Mouse (Mus musculus): ENCODE data around the gene Gdf11.

Gene Gdf11

DNA sequence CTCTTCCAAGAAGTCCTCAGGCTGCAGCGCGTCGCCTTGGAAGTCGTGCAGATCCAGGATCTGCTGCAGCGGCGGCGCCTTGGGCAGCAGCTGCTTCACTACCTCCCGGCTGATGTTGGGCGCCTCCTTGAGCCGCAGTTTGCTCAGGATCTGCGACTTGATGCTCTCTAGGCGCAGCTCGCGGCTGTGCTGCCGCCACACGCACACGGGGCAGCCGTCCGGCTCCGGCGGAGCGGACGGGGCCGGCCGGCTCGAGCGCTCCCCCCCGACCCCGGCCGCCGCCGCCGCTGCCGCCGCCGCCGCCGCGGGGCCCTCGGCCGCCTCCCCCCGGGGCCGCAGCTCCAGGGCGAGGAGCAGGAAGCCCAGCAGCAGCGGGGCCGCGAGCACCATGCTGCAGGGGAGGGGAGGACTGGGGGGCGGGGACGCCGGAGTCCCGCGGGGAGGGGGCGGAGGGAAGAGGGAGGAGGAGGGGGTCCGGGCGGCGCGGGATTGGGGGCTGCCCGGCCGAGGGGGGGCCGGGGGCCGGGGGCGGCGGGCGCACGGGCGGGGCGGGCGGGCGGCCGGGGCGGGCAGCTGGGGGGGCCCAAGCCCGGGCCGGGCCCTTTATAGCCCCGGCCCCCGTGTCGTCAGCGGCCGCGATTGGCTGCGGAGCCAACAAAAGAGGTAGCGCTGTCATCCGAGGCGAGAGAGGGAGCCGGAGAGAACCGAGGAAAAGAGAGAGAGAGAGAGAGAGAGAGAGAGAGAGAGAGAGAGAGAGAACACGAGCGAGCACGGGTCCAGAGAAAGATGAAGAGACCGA, at the start of gene Gdf11:
Gene Gdf11 (minus strand): TSS at position 423 of the 799 bp plus-strand sequence.
- DNase-seq (ENCODE audit: low spot score in 2 of 2): peak in 1 of 2 experiments; percentile 51

DNA sequence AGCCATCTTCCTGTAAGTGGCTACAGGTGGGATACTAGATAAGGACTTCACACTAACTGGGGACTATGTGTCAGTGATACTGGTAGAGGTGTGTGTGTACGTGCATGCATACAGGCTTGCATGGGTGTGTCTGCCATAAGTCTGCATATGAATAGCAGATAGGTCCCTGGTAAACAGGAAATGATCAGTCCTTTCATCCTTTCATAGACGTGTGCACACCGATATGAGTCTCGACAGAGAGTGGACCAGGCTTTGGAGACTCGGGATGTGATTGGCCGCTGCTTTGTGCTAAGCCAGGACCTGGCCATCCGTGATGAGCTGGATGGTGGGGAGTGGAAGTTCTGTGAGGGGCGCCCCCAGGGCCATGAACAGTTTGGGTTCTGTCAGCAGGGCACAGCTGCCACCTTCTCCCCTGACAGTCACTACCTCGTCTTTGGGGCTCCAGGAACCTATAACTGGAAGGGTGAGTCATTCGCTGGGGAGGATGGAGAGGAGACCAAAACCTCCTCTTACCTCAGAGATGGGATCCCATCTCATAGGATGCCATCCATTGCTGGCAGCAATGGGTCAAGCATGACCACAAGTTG, 49.0 kb upstream of the Gdf11 start:
- no peak for DNase-seq (ENCODE audit: low spot score in 2 of 2)

DNA sequence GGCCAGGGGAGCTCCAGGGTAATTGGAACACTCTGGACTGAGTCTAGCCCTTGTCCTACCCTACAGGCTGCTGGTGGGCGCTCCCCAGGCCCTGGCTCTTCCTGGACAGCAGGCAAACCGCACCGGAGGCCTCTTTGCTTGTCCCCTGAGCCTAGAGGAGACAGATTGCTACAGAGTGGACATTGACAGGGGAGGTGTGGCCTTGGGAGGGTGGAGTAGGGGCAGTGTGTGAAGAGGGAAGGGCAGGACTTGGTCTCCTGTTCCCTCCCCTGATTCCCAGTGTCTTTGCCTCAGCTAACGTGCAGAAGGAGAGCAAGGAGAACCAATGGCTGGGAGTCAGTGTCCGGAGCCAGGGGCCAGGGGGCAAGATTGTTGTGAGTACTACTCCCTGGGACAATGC, 47.5 kb upstream of the Gdf11 start:
- DNase-seq (ENCODE audit: low spot score in 2 of 2): no peak

DNA sequence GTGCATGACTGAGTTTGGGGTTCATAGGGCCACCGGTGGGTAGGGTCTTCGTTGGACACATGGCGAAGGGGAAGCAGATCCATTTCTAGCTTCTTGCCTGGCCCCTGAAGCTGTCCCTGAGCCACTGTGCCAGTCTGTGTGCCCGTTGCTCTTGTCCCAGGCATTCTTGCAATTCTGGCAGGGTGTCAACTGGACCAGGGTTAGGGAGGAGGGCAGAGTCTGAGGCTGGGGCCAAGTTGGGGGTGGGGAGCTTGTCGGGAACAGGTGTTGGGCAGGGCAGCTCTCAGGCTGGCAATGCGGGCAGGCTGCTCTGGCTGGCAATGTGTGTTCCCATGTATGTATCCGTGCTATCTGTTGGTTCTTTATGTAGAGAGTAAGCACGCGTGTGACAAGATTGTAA, 46.9 kb upstream of the Gdf11 start:
- no peak for DNase-seq (ENCODE audit: low spot score in 2 of 2)

DNA sequence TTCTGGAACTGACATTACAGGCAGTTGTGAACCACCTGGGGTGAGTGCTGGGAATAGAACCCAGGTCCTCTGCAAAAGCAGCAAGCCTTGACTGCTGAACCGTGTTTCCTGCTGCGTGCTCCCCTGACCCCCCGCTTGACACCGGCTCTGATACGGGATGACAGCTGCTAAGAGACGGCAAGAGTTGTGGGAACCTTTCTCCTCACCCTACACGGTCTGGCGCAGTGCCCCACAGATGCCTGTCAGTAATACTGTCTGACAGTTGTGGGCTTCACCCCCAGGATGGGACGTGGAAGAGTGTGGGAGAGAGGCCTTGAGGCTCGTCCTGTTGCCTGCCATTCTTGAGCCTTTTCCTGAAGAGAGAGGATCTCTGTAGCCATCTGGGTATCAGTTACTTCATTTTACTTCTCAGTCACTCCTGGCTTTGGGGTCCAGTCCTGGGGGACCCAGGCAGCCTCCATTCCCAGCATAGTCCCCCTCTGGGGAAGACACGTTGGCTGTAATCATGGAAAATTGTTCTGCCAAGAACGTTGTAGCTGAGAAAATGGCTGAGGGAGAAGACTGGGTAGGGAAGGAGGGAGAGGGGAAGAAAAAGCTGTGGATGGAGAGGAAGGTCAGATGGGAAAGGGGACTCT, 46.4 kb upstream of the Gdf11 start:
- no peak for DNase-seq (ENCODE audit: low spot score in 2 of 2)

DNA sequence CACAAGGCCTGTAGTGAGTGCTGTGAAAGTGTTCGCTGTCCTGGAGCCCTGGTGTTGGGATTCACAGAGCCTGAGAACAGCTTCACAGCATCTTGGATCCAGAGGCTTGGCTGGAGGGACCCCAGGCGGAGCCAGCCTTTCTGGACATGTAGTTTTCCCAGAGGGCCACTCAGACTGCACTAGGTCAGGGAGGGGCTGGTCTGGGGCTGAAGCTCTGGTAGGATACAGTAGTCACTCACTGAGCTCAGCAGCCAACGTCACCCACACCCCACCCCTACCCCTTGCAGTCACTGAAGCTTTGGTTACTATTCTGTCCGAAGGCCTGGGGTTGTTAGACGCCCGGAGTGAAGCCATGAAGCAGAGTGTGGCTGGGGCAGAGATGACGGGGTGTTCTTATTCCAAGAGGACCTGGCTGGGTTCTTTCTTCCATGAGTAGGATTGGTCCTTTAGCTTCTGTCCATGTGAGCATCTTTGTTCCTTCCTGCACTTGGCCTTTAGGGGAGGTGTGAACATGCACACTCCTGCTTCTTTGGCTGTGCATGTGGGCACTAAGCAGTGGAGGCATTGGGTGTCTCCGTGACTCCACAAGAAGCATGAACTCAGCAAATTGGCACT, 44.4 kb upstream of the Gdf11 start:
- DNase-seq (ENCODE audit: low spot score in 2 of 2): no peak

DNA sequence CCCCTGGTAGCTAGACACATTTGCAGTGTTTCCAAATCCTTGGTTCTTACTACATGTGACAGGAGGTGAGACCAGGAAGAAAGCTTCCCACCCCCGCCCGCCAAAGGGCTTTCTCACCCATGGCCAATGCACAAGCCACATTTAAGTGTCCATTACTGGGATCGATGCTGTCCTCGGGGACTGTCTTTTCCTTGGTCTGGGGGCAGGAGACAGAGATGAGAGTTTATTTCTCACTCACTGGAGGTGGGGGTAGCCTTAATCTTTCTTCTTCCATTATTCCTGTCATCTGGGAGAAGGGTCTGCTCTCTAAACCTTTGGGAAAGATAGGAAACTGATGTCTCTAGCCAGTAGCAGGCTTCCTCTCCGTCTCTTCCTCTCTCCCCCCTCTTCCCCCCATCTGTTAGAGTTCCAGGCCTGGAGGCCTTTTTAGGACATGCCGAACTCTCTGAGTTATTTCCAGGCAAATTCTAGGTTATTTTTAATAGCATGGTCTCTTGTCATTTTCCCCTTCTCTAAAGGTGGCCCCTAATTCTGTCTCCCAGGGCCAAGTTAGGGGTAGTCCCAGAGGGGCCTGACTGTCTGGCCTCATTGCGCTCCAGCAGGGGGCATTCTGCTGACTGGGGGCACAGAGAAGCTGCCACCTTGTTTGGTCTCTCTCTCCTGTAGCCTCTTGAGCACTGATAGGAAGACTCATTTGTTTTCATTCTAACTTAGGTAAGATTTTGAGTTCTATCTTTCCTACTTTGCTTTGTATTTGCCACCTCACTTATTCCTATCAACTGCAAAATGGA, 43.7 kb upstream of the Gdf11 start:
- no peak for DNase-seq (ENCODE audit: low spot score in 2 of 2)

DNA sequence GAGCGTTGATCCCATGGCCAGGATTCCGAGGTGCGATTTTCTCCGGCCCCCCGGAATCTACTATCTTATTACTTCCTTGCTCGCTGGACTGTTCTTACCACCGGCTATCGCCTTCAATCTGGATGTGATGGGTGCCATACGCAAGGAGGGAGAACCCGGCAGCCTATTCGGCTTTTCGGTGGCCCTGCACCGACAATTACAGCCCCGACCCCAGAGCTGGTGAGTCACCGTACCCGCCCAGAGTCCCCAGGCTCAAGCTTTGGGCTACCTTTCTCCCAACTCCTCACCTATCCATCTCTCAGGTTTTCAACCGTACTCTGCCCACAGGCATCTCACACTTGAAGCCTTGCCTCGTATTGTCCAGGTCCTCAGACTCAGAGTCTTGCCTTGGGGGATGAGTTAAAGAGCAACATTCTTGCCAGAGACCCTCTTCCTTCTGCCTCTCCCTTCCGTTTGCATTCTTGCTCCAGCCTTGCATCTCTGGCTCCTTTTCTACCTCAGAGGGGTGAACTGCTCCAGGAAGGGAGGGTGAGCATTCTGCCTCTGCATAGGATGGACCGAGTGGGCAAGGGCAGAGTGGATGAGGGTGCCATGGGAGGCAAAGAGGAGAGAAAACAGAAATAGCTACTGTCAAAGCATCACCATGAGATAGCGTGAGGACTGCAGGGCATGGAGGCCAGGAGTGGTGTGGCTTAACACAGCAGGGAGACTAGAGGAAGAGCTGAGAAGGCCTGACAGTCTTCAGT, 42.6 kb upstream of the Gdf11 start:
- no peak for DNase-seq (ENCODE audit: low spot score in 2 of 2)

DNA sequence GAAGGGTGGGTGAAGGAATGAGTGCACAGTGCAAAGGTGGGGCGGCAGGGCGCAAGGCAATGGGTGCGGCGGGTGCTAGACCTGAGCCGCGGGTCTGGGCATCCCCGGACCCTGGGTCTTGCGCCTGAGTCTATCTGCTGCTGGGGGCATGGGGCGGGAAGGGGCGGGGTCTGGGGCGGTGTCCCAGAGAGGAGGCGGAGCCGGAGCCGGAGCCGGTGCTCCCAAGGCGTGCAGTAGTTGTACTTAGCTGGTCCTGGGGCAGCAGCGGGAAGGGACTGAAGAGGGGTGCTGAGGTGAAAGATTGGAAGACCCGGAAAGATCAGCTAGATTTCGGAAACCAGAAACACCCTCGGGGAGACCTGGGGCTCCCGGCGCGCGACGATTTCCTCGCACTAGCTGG, 42.1 kb upstream of the Gdf11 start, which contains the start of gene Itga7:
Gene Itga7 (plus strand): TSS at position 245 of the 400 bp plus-strand sequence.
- DNase-seq (ENCODE audit: low spot score in 2 of 2): no peak

DNA sequence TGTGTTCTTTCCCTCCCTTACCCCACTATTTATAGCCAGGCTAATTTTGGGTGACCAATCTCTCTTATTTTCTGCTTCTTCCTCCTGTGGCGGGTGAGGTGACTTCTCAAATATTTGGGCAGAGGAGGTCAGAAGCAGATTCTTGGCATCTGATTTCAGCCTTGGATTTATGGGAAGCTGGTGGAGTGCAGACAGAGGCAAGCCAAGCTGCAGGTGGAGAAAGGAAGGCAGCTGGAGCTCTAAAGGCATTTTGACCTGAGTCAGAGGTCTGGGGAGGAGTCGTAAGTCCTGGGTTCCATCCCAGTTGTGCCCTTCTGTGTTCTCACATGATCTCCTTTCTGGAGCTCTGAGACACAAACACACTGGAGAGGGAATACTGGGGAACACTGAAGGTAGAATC, 39.9 kb upstream of the Gdf11 start:
- no peak for DNase-seq (ENCODE audit: low spot score in 2 of 2)

DNA sequence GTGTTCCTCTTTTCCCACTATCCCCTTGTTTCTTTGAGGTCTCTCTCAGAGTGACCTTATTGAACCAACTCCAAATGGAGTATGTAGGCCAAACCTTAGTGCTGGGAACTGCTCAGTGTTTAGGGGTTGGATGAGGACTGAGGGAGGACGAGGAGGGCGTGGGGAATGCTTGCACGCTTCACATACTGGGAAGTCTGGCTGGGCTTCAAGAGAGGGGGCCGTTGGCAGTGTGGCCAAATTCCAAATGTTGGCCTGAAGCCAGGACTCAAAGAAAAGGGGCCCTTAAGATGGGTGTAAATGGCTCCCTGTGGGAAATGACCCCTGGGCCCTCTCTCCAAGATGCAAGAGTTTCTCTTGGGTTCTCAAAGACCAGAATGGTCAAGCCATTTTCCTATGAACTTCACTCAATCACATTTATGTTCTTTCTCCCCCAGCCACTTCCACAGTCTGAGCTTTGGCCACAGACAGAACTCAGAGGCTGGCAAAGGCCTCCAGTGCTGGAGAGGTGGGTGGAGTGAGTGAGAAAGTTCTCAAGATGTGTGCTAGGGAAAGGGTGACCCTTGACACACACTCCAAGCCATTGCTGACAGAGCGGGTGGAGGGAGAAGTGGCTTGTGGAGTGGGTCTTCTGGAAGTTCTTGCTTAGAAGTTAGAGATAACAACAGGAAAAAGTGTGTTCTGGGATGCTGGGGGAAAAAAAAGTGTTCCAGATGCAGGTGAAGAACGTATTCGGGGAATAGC, 38.3 kb upstream of the Gdf11 start:
- DNase-seq (ENCODE audit: low spot score in 2 of 2): no peak

DNA sequence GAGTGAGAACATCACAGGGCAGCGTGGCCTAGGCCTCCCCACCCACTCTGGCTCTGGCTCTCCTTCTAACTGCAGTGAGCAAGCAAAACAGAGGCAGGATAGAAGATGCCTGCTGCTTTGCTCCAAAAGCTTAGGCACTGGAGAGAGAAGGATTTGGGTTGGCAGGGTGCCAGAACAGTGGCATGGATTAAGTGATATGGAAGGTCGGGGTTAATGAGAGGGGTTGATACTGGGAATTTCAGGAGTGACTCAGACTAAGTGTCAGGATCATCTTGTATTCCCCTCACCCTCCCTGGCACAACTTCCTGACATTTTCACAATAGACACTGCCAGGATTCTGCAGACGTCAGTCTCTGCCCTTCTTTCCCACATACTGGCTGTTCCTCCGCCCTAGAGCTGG, 36.8 kb upstream of the Gdf11 start:
- DNase-seq (ENCODE audit: low spot score in 2 of 2): no peak

DNA sequence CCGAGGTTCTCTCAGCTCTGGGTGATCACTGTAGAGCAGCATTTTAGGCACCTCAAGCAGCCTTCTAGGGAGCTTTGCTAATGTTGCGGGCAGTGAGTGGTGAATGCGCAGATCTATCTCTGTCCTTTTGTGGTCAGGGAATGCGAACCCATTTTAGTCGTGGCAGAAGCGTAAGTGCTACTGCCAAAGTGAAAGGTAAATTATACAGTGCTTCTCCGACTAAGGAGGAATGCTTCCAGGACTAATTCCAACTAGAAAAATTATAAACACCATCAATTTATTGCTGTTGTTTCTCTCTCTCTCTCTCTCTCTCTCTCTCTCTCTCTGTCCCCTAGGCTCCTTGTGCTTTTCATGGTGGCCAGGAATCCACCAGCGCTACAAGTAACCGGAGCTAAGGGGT, 32.4 kb upstream of the Gdf11 start, which contains the start of gene Bloc1s1:
Gene Bloc1s1 (minus strand): TSS at position 101 of the 400 bp plus-strand sequence.
- no peak for DNase-seq (ENCODE audit: low spot score in 2 of 2)

DNA sequence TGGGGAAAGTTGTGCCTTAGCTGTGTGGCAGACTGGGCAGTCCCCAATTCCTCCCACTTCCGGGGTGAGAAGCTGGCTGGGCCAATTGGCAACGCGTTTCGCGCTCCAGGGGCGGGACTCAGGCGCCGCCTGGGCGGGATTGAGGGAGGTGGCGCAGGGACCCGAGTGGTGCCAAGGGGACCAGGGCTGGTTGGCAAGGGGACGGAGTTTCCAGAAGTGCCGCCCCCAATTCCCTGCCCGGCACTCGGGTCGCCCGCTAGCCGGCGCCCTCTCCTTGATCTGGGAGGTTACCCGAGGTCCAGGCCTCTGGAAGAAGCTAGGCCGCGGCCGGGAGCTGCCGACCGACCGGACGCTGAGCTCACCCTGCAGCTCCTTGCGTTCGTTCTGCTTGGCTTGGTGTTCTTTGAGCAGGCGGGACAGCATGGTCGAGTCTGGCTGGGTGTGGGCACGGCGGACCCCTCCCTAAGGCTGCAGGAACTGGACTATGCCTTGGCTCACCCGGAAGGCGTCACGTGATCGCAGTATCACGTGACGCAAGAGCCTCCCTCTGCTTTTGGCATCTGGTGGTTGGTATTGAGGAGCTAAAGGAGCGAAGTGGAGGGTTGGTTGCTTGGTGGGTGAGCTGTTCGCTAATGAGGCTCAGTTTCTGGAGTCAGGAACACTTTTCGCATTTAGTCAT, 31.6 kb upstream of the Gdf11 start:
- peak; percentile 90 to 94 for DNase-seq (ENCODE audit: low spot score in 2 of 2)

DNA sequence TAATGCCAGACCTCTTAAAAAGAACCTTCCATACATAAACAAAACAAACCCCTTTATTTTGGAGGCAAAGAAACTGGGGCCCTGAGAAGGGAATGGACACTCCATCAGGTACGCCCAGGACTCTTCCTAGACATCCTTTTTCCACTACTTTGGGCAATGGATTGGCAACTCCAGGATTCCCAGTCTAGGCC, 31.2 kb upstream of the Gdf11 start, which contains the start of gene Rdh5:
Gene Rdh5 (minus strand): TSS at position 67 of the 191 bp plus-strand sequence.
- DNase-seq (ENCODE audit: low spot score in 2 of 2): no peak

DNA sequence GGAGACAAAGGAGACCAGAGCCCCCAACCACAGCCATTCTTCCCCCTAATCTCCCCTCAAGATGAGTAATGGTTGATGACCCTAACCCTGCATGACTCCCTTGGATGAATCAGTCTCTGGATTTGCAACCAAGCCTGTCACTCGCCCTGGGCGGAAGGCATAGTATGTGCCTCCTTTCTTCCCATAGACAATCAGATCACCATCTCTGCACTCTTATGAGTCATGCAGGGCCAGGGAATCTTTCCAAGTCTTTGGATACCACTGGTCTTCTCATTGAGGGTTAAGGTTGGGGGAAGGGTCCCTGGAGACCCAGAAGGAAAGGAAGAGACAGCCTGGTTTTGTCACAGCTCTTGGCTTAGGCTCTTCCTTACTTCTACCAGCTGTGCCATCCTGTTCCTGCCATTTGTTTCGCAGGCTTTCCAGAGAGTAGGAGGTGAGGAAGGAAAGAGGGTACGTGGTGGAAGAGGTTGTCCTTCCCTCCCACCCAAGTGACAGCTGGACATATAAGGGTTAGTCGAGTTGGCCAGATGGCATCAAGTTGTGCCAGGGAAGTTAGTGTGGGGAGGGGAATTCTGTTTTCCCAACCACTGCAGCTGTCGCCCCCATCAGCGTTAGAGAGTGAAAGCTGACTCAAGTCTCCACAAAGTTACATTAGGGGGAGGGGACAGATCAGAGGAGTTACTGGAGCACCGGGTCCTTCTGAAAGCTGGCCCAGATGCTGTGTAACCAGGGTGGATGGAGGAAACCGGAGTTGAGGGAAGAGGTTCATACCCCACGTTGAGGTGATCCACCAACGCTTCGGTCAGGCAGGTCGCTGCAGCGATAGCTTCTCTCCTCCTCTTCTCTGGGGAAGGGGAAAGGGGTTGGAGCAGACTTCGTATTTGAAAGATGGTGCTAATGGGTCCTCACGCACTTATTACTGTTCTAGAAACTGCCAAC, 30.6 kb upstream of the Gdf11 start:
- DNase-seq (ENCODE audit: low spot score in 2 of 2): no peak

DNA sequence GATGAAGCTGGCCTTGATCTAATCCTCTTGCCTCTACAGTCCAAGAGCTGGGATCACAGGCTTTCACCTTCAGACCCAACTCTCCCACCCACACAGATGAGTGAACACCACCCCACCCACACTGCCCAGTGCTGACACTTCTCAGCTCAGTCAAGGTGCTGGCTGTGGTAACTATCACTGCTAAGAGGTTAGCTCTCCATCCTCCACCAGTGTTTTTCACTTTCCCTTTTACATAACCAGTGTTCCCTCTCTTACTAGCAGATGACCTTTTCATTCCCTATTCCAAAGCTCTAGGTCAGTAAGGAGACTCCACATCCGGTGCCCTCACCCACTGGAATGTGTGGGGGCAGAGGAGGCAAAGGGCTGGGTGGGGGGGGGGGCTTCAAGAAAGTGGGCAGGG, 29.7 kb upstream of the Gdf11 start:
- DNase-seq (ENCODE audit: low spot score in 2 of 2): no peak

DNA sequence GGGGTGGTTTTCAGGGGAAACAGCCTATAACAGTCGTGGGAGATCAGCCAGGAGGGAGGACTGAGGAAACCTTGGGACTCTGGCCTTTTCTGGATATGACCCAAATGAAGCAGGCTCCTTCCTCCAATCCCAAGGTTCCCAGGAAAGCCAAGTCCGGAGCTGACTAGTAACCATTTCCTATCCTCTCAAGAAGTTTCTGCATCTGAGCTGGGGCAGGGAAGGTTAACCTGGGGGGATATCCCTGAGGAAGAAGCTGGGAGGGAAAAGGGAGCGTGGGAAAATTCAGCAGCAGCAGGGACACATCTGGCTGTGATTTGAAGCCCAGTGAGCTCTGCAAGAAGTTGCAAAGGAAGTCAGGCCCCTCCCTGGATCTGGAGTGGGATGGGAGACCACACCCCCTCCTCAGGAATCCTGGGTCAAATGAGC, 29.2 kb upstream of the Gdf11 start:
- DNase-seq (ENCODE audit: low spot score in 2 of 2): no peak

DNA sequence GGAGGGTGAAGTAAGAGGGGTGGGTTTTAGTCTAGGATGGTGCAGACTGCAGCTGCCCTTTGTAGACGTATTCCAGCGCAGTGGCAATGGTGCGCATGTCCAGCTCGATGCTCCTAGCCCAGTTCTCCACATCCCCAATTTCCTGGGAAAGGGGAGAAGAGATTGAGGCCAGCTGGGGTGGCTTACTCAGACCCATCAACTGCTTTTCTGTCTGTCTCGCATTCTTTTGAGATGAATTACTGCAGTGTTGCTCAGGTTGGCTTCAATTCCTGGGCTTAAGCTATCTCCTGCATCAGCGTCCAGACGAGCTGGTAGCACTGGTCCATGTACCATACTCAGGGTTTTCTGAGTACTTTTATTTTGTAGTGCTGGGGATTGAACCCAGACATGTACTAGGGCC, 28.4 kb upstream of the Gdf11 start:
- no peak for DNase-seq (ENCODE audit: low spot score in 2 of 2)
